Mouse (Mus musculus) thymus, postnatal 14 days (tissue): Measurements from ENCODE around the gene Crb3.

ENCODE experiments used
- DNase-seq: peaks from one replicate; pipeline ENCODE4 v3.0.0; 2021

Crb3 gene

DNA sequence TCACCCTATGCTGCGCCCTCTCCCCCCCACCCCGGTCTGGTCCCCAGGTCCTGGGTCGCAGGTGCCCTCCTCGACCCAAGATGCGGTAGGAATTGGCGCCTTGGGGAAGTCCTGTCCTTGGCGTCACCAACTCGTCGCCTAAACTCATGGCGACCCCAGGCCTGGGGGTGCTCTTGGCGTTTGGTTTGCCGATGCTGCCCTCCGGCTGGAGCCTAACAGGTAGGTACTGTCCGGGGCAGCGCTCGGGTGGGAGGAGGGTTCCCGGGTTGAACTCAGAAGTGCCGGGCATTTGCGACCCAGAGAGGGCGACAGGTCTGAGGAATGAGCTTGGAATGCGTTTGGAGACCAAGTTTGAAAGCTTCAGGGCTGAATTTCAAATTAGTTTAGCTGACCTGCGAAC is 3.6 kb downstream of the Crb3 start:
- no peak for DNase-seq

DNA sequence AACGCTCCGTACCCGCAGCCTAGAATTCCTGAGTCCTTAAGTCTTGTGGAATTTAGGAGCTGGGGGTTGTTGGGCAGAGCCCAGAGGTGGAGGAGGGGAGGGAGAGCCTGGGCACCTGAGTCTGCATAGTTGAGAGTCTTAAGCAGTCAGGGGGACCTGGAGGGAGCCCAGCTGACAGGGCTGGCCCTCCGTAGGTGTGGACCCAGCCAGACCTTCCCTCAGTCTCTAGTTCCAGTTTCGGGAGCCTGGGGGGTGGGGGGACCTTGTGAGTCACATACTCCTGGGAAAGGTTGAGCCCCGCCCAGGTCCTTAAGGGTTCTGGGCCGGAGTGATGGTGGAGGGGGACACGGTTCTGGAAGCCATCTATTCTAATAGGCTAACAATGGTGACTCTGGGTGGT is 4.1 kb downstream of the Crb3 start:
- no peak for DNase-seq

DNA sequence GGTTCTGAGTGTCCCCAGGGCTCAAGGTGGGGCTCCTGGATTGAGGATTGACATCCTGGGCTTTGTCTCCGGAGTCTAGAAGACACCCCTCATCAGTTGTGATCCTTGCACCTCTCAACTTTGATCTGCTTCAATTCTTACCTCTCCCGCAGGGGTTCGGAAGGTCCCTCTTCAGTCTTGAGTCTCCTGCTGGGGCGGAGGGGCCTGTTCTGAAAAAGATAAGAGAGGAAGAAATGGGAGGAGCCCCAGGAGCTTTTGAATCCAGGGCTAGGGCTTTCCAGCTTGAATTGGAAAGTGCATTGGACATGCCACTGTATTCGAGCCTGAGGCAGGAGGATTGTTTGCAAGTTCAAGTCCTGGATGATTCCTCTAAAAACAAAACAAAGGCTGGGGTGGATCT is 8.0 kb downstream of the Crb3 start:
- no peak for DNase-seq

DNA sequence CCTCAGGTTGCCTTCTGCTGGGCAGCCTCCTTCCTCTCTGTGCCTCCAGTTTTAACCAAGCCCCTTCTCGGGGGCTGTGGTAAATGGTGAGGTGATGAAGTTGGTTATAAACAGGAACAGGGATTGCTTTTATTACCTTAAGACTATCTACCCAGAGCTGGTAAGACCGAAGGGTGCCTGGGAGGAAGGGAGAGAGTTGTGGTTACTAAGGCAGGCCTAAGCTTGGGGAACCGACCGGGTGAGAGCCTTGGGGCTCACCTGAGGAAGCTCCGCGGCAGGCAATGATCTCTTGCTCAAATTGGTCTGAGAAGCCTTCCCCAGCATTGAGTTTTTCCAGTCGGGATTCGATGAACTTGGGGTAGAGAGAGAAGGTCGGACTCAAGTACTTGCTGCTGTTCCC is 11.4 kb downstream of the Crb3 start:
- DNase-seq: no peak

DNA sequence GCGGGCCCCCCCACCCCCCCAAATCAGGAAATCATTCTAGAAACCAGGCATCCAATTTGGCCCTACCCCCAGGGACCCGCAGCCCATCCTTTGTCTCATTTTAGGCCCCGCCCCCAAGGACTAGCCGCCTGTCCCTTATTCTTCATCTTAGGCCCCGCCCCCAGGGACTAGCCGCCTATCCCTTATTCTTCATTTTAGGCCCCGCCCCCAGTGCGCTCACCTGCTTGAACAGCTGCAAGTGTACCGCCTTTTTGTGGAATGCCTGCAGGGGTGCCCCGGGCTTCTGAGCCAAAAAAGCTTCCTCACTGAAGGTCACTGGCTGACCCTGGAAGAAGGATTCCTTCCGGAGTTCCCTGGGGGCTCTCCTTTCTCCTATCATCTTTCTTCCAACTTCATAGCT is 11.8 kb downstream of the Crb3 start:
- DNase-seq: peak; percentile 57

DNA sequence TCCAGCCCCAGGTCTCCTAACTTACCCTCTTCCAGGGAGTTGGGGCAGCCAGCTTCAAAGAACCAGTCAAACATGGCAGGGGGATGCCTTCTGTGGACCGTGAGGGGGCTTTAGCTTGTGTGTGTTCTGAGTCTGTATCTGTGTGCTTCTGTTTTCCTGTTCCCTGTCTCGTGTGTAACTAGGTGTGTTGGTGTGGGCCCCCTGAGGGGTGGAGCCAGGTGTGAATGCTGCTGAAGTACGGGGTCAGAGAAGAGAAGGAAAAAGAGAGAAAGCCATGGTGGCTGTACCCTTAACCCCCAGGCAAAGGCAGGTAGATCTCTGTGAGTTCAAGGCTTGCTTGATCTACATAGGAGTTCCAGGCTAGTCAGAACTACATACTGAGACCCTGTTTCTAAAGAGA is 18.0 kb downstream of the Crb3 start:
- DNase-seq: peak; percentile 65

DNA sequence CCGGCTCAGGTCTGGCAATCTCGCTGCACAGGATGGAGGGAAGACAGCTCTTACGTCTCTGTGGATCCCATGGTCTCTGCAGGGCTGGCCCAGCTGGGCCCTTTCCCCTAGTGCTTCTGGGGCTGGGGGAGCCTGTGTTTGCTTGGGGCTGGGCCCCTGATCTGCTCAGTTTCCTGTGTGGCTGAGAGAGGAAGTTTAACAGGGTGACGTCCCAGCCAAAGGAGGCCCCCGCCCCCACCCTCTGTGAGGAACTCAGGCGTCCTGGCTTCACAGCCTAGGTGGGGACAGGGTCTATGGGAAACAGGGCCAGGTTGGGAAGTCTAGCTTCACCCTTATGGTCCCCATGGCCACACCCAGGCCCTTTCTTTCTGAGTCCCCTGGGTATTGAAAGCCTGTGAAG is 19.4 kb downstream of the Crb3 start, which contains the start of gene Dennd1c:
Gene Dennd1c (minus strand): TSS at position 179 of the 400 bp plus-strand sequence.
- peak; percentile 89 for DNase-seq

DNA sequence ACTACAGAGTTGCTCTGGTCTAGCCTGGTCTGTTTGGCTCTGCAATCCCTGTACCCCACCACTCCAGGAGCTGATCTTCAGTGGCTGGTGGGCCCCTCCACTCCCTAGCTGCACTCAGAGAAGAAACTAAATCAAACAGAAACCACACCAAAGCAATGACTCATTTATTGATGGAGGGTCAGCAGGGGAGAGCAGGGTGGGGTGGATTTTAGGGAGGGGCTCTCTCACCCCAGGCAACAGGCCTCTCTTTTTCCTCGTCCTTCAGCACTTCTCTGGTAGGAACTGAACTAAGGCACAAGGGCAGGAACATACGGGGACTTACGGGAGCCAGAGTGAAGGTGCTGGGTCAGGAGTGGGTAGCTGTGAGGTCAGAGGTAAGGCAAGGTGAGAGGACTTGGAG is 21.0 kb downstream of the Crb3 start:
- no peak for DNase-seq

DNA sequence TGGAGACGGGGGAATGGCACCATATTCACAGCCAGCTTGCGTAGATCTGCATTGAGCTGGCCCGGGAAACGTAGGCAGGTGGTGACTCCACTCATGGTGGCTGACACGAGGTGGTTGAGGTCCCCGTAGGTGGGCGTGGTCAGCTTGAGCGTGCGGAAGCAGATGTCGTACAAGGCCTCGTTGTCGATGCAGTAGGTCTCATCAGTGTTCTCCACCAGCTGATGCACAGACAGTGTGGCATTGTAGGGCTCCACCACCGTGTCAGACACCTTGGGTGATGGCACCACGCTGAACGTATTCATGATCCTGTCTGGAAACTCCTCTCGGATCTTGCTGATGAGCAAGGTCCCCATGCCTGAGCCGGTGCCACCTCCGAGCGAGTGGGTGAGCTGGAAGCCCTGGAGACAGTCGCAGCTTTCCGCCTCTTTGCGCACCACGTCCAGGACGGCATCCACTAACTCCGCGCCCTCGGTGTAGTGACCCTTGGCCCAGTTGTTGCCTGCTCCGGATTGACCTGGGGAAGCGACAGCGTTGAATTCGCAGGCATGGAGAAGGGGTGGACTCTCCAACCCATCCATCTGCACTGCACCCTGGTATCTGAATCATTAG is 22.4 kb downstream of the Crb3 start:
- DNase-seq: no peak

DNA sequence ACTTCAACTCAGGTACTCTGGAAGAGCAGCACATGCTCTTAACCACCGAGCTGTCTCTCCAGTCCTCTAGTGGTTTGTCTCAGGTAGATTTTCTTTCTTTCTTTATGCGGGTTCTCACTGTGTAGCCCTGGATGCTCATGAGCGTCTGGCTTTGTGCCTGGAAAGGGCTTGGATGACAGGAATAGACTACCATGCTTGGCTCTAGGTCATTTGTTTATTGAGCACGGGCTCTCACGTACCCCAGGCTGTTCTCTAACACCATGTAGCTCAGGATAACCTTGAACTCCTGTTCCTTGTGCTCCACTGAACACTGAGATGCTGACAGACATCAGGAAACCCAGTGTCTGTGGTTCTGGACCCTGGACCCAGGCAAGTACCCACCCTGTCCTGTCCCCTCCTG is 23.6 kb downstream of the Crb3 start:
- DNase-seq: no peak

DNA sequence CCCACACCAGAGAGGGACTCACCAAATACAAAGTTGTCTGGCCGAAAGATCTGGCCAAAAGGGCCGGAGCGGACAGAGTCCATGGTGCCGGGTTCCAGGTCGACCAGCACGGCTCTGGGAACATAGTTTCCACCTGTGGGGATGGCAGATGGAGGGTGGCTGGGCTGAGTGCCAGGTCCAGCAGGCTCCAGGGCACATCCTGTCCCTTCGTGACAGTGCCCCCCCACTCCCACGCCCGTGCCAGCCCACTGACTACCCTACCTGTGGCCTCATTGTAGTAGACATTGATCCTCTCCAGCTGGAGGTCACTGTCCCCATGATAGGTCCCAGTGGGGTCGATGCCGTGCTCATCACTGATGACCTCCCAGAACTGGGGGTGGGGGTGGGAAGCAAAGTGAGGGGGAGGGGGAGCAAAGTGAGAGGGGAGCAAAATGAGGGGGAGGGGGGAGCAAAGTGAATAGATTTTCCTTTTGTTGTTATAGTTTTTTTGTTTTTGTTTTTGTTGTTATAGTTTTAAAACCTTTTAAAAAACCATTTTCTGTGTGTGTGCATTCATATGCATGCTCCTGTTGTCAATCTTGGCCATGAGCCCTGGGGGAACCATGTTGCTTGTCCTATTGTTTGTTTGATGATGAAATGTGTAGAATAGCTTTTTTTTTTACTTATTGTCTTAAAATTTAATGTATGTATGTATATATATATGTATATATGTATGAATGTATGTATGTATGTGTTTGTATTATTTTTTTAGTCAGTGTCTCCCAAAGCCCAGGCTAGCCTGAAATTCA is 27.3 kb downstream of the Crb3 start:
- DNase-seq: no peak

DNA sequence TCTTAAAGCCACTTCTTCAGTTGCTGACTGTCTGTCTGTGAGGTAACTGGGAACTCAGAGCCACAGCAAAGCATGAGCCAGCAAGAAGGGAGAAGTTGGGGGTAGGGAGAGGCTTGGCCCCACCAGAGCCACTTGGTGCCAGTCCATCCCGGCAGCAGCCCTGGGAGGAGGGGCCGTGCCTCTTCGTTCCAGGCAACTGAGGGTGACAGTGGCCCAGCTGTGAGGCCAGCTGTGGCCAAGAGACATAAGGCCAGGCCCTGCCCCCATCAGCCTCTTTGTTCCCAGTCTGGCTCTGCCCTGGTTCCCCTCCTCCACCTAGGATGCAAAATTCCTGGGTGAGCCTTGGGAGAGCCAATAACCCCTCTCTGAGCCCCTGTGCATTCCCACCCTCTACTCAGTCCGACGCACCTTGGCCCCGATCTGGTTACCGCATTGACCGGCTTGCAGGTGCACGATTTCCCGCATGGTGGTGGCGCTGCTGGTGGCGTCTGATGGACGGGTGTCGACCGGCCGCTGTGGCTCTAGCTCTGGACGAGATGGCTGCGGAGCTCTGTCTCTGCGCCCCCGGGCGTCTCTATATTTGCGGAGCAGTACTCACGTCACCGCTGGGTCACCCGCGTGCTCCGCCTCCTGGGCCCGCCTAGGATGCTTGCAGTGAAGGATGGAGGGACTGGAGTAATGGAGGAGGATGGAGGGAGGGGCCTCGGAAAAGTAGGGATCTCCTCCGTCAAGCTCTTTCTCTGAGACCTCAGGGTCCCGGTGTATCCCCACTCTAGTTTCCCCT is 28.3 kb downstream of the Crb3 start, which contains the start of gene Tubb4a:
Gene Tubb4a (minus strand): TSS at position 734 of the 784 bp plus-strand sequence.
- no peak for DNase-seq

DNA sequence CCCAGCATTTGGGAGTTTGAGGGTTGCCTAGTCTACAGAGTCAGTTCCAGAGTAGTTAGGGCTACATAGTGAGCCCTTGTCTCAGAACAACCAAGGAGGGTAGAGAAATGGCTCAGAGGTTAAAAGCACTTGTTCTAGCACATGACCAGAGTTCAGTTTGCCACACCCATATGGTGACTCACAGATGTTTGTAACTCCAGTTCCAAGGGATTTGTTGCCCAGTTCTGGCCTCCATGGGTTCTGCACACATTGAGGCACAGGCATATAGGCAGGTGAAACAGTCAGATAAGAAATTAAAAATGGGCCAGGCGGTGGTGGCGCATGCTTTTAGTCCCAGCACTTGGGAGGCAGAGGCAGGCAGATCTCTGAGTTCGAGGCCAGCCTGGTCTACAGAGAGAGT is 35.3 kb downstream of the Crb3 start:
- DNase-seq: no peak

DNA sequence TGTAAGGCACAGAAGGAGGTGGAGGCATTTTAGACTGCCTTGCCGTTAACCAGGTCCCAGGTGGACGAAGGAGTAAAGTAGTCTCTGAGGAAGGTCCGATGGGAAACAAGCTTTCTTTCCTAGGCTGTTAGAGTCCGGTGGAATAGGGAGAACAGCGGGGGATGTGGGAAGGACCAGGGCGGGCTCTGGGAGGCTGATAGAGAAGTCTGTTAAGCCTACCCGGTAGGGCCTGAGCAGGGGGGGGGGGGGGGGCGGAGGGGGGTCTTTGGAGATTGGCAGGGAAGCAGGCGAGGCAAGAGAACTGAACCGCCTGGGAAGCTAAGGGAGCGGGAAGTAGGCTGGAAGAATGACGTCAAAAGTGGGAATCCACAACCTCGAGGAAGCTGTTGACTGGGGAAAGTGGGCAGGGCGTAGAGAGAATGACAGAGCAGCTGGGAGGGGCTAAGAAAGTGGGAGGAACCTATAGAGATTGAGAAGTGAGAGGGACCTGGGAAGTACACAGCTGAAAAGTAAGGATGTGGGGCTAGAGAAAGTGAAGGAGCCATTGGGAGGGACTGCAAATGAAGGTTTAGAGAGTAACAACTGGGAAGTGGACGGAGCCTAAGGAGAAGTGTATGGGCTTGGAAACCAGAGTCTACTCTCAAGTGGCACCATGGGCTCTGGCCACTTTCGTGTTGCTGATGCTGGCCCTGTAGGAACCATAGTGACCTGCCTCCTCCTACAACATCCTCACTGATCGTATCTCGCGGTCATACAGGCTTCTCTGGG is 37.1 kb downstream of the Crb3 start:
- peak; percentile 50 for DNase-seq

DNA sequence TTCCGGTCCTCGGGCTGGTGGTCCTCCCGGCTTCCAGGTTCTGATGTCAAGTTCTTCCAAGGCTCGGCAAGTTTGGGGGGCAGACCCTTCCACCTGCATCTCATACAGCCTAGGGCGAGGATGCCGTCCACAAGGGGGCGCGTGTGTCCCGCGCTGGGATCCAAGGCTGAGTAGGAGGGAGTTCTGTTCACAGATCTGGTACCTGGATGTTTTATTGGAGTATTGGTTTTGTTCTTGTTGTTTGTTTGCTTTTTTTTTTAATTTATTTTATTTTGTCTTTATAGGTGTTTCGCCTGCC is 37.7 kb downstream of the Crb3 start:
- peak; percentile 93 for DNase-seq

DNA sequence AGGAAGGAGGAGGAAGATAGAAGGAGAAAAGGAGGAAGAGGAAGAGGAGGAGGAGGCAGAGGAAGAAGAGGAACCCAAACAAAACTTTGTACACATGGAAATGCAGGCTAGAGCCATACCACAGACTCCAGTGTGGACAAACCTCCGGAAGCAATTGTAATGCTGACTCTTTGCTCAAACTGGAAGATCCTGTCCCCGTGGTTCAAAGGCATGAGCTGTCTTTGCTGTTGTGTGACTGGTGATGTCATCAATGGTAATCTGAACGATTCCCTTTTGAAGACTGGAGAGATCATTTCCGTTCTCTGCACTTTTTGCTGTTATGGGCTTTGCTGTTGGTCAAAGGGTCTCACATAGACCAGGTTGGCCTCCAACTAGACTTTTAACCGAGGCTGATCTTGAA is 39.4 kb downstream of the Crb3 start:
- DNase-seq: no peak

DNA sequence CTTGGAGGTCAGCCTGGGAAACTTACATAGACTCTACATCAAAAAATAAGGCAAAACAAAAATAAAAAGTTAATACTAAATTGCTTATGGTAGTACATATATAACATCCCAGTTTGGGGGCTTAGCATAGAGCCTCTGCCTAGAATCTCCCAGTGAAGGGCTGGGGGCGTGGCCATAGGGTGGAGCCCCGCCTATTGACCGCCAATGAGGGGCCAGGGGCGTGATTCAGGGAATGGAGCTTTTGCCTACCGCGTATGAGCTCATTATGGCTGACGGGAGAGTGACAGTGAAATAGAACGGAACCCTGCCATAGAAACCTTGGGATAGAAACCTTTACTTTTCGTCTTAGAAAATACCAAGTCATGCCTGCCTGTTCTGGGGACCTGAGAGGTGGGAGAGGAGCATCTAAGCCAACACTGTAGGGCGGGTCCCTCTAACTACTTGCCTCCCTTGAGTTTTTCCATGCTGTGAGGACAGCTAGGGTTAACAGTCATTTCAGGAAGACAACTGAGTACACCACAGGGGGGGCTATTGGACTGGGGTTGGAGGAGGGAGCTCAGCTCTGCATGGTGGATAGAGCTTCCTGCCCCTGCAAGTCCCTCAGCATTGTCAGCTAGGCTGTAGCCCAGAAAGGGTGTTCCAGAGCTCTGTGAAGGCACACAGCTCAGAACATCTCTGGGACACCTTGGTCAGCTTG is 40.9 kb downstream of the Crb3 start:
- DNase-seq: peak; percentile 48

DNA sequence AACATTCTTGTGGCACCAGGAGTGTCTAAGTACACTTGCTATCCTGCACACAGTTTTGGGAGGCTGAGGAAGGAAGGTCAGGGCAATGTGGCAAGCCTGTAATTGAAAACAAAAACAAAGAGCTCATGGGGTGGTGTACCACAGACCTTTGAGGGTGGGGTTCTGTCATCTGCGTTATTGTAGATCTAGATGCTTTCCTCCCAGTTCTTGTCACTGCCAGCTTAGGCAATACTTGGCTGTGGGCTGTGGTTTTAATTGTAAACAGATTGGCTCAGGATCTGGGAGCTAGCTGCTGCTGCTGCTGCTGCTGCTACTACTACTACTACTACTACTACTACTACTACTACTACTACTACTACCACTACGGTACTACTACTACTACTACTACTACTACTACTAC is 43.4 kb downstream of the Crb3 start:
- DNase-seq: no peak

DNA sequence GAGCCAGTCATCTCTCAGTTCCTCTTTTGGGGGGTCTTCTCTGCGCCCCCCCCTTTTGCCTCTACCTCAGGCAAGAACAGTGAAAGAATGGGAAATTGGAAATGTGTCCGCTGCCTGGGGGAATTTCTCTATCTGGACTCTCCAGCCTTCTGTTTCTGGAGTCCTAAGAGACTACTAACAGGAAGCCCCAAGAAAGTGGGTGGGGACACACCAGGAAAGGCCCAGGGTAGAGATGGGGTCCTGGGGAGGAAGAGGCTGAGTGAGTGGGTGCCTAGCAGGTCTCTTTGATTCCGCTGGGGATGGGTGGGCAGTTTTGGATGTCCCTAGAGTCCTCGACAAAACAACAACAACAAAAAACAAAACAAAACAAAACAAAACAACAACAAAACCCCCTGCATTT is 45.6 kb downstream of the Crb3 start:
- DNase-seq: no peak

DNA sequence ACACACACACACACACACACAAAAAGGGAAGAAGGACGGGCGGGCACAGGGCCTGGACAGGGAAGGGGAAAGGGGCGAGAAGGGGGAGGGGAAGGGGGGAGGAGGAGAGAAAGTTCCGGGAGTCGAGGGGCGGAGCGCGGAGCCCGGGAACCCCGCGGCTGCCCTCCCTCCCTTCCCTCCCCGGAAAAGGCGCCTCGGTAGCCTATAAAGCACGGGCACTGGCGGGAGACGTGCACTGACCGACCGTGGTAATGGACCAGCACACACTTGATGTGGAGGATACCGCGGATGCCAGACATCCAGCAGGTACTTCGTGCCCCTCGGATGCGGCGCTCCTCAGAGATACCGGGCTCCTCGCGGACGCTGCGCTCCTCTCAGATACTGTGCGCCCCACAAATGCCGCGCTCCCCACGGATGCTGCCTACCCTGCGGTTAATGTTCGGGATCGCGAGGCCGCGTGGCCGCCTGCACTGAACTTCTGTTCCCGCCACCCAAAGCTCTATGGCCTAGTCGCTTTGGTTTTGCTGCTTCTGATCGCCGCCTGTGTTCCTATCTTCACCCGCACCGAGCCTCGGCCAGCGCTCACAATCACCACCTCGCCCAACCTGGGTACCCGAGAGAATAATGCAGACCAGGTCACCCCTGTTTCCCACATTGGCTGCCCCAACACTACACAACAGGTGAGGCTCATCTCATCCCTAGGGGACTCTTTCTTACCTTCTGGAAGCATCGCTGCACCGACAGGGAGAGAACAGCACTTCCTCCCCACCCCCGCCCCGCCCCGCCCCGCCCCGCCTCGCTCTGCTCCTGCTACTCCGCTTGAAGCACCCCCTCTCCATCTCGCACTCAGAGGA is 46.5 kb downstream of the Crb3 start, which contains the start of gene Tnfsf9:
Gene Tnfsf9 (plus strand): TSS at position 145 of the 854 bp plus-strand sequence.
- peak; percentile 38 for DNase-seq

DNA sequence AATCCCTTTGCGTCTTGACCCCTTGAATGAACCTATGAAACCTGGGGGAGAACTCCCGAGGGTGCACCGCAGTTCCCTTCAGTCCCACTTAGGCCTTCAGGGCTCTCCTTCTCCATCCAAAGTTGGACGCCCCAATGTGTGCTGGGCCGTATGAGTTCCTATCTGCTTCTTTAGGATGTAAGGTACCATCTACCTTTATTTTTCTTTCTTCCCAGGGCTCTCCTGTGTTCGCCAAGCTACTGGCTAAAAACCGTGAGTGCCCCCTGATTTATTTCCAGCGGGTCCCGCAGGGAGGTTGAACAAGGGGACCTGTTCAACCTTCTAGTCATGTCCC is 47.1 kb downstream of the Crb3 start:
- no peak for DNase-seq

DNA sequence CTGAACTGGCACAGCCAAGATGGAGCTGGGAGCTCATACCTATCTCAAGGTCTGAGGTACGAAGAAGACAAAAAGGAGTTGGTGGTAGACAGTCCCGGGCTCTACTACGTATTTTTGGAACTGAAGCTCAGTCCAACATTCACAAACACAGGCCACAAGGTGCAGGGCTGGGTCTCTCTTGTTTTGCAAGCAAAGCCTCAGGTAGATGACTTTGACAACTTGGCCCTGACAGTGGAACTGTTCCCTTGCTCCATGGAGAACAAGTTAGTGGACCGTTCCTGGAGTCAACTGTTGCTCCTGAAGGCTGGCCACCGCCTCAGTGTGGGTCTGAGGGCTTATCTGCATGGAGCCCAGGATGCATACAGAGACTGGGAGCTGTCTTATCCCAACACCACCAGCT is 48.2 kb downstream of the Crb3 start:
- no peak for DNase-seq
